Mouse (Mus musculus) thymus, adult 2 months (tissue): ENCODE results near the gene Cep350.

Experiments
- CTCF ChIP-seq: fragments of 200-500 bp; IDR thresholded peaks from 2 replicates; pipeline ENCODE4 v1.5.1; 2012; ENCODE audit warnings: mild to moderate bottlenecking, control low read depth, low read length, moderate library complexity, borderline replicate concordance; ENCODE audit not compliant: control insufficient read depth, poor library complexity, insufficient read depth; ENCODE audit errors: extremely low read depth
- POLR2A ChIP-seq: fragments of 200-500 bp; IDR thresholded peaks from 2 replicates; pipeline ENCODE4 v1.6.1; 2012; ENCODE audit warnings: mild to moderate bottlenecking, low read length, control low read depth, moderate library complexity; ENCODE audit not compliant: control insufficient read depth, poor library complexity, insufficient read depth; ENCODE audit errors: extremely low read depth

GRCm38 (mm10) chr1:155987625-155988024 lies 14.6 kb upstream of the Cep350 start:
- TF ChIP-seq CTCF (no peak), POLR2A (no peak)
